Mouse (Mus musculus) forebrain, postnatal 0 days (tissue): ENCODE data around the gene Hoxb9. TPM values are rescaled to one million over a fixed set of nuclear protein-coding genes. Genes with fewer than 3 reads are reported as not detected.

Experiments
- ATAC-seq: fragments of 200-750 bp; cut with Nextera tagmentation; 2 replicates; pipeline ENCODE4 v1.8.0; 2017; ENCODE audit warnings: mild to moderate bottlenecking, moderate library complexity
- DNase-seq: peaks from one replicate; pipeline ENCODE4 v3.0.0-alpha.2; 2015
- H3K27ac ChIP-seq: fragments of 300-500 bp; sonication (generic); 2 replicates; pipeline ENCODE4 v1.5.1; 2014; ENCODE audit warnings: low read depth, mild to moderate bottlenecking, antibody characterized with exemption, low read length, moderate library complexity, mixed read lengths
- H3K27me3 ChIP-seq: fragments of 300-500 bp; sonication (generic); 2 replicates; pipeline ENCODE4 v1.6.1; 2014; ENCODE audit warnings: mild to moderate bottlenecking, low read length, mixed read lengths; ENCODE audit not compliant: insufficient read depth
- H3K36me3 ChIP-seq: fragments of 300-500 bp; sonication (generic); 2 replicates; pipeline ENCODE4 v1.6.1; 2014; ENCODE audit warnings: mild to moderate bottlenecking, moderate library complexity; ENCODE audit not compliant: insufficient read depth
- H3K4me1 ChIP-seq: fragments of 300-500 bp; sonication (generic); 2 replicates; pipeline ENCODE4 v1.6.1; 2014; ENCODE audit warnings: antibody characterized with exemption; ENCODE audit not compliant: insufficient read depth
- H3K4me2 ChIP-seq: fragments of 300-500 bp; sonication (generic); 2 replicates; pipeline ENCODE4 v1.6.1; 2014; ENCODE audit warnings: low read depth, mild to moderate bottlenecking, moderate library complexity
- H3K4me3 ChIP-seq: fragments of 300-500 bp; sonication (generic); 2 replicates; pipeline ENCODE4 v1.5.1; 2014; ENCODE audit warnings: low read depth, low read length, mixed read lengths
- H3K9ac ChIP-seq: fragments of 300-500 bp; sonication (generic); 2 replicates; pipeline ENCODE4 v1.6.1; 2014; ENCODE audit warnings: mild to moderate bottlenecking
- H3K9me3 ChIP-seq: fragments of 300-500 bp; sonication (generic); 2 replicates; pipeline ENCODE4 v1.6.1; 2016; ENCODE audit warnings: low read length
- CTCF ChIP-seq: sonication (generic); IDR thresholded peaks from 2 replicates; pipeline ENCODE4 v1.5.1; 2016; ENCODE audit warnings: antibody characterized with exemption, control low read depth, low read depth
- WGBS: fragments of 180-500 bp; shearing (Covaris S2); extraction: QIAGEN DNeasy Blood & Tissue Kit; methylation state at CpG from one replicate; pipeline ENCODE4 v1.1.7; 2014; 5-methylcytosine and 5-hydroxymethylcytosine counted together
- polyA plus RNA-seq: library from polyadenylated mRNA; unstranded; fragments of >200 nt; fragmentation: Nextera tagmentation; extraction: Ambion mirVana; gene quantifications from 2 replicates; pipeline ENCODE4 v1.2.1, GENCODE M21; 2015
- total RNA-seq: library from RNA; depleted of rRNA; stranded (reverse); fragments of >200 nt; gene quantifications from 2 replicates; pipeline ENCODE4 v1.2.3, GENCODE M21; 2014

Hoxb9 gene
- total and polyA plus RNA-seq, 2 experiments from 2014 or later = not detected

DNA sequence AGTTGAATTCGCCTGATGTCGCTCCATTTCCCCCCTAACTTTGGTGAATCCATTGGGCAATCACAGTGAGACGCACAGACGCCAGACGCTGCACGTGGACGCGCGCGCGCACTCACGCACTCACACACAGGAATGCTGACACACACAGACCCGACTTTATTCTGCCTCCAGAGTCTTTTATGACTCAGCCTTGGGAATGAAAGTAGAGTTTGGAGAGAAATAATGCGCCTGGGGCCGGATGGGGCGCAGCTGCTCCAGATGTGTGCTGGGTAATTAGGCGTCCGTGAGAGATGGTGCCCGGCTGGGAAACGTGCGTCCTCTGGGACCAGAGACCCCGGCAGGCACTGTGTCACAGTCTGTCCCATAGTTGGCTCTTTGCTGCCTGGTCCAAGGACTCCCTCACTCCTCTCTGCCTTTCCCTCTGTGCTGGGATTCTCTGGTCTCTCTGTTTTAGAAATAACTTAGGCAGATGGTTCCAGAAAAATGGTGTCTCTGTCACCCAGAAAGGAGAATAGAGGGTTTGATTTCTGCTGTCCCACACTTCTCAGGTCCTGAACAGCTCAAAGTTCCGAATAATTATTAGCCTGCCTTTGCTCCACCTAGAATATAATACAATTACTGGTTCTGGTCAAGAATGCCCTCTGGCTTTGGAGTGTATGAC, 10.8 kb upstream of the Hoxb9 start:
- no peak overlapping the region for H3K9ac ChIP-seq
- H3K27ac ChIP-seq = no peak overlapping the region
- ATAC-seq (no peak), DNase-seq (no peak)
- H3K27me3 ChIP-seq = peaks cover 98% of the 10 kb centered on the region
- WGBS = under 1% methylated on average over 23 of the region's 23 CpGs
- H3K4me3 ChIP-seq = no peak overlapping the region
- no peak overlapping the region for H3K4me2 ChIP-seq
- no peaks in the 10 kb centered on the region for H3K36me3 ChIP-seq
- no peak for TF ChIP-seq CTCF
- no peaks in the 10 kb centered on the region for H3K9me3 ChIP-seq
- no peaks in the 10 kb centered on the region for H3K4me1 ChIP-seq

DNA sequence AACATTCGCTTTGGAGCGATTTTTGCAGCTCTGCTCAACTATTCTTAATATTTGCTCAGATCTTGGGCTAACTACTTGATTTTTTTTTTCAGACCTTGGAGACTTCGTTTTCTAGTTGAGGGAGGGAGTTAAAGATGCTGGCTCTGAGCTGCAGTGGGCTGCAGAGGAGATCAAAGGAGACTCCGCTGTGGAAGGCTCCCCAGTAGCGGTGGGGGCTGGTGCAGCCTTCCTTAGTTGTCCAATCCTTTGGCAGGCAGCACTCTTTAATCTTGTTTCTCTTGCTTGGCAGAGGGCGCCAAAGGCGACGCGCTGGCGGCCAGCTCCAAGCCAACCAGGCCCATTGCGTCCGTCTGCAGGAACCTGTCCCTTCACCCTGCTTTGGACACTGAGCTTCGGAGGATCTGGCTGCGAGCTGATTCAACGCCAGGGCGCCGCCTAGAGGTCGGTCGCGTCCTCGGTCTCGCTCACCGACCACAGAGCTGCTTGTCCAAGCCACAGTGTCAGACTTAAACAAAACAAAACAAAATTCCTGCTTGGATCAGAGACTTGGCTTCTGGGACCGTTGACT, 9.8 kb upstream of the Hoxb9 start:
- no peaks in the 10 kb centered on the region for H3K9me3 ChIP-seq
- H3K4me2 ChIP-seq = no peak overlapping the region
- no peaks in the 10 kb centered on the region for H3K36me3 ChIP-seq
- peak; percentile 61 for TF ChIP-seq CTCF
- H3K4me3 ChIP-seq = no peak overlapping the region
- no peak overlapping the region for H3K27ac ChIP-seq
- H3K9ac ChIP-seq = no peak overlapping the region
- WGBS = 1% methylated on average over 24 of the region's 24 CpGs
- no peak for DNase-seq
- peaks cover 98% of the 10 kb centered on the region for H3K27me3 ChIP-seq
- H3K4me1 ChIP-seq = no peaks in the 10 kb centered on the region
- no peak for ATAC-seq

DNA sequence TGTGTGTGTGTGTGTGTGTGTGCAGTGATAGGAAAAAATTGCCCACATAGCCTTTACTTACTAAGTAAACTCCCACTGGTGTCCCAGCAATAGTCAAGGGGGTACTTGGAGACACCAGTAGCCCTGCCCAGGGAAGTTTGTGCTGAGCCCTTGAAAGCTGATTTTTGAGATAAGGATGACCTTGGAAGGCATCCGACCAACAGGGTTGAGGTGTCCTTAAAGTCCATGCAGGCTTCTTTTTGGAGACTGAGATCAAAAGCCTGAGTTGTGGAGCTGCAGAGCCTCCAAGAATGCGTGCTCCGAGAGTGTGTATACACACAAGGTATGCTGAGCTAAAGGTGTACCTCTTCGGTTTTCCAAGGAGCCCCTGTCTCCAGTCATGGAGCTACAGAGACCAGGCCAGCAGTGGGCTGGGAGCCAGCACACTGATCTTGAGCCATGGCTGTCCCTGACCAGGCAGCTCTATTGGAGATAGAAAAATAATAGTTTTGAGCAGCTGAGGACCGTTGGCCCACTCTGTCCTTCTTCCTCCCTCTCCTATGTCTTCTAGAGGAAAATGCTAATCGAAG, 8.9 kb upstream of the Hoxb9 start:
- ATAC-seq (no peak), DNase-seq (no peak)
- Histone ChIP-seq H3K27me3 (peaks cover 100% of the 10 kb centered on the region), H3K9me3 (no peaks in the 10 kb centered on the region), H3K4me2 (no peak overlapping the region), H3K36me3 (no peaks in the 10 kb centered on the region), H3K4me3 (no peak overlapping the region), H3K4me1 (no peaks in the 10 kb centered on the region), H3K9ac (no peak overlapping the region), H3K27ac (no peak overlapping the region)
- TF ChIP-seq CTCF = no peak
- WGBS = 12% methylated on average over 6 of the region's 6 CpGs

DNA sequence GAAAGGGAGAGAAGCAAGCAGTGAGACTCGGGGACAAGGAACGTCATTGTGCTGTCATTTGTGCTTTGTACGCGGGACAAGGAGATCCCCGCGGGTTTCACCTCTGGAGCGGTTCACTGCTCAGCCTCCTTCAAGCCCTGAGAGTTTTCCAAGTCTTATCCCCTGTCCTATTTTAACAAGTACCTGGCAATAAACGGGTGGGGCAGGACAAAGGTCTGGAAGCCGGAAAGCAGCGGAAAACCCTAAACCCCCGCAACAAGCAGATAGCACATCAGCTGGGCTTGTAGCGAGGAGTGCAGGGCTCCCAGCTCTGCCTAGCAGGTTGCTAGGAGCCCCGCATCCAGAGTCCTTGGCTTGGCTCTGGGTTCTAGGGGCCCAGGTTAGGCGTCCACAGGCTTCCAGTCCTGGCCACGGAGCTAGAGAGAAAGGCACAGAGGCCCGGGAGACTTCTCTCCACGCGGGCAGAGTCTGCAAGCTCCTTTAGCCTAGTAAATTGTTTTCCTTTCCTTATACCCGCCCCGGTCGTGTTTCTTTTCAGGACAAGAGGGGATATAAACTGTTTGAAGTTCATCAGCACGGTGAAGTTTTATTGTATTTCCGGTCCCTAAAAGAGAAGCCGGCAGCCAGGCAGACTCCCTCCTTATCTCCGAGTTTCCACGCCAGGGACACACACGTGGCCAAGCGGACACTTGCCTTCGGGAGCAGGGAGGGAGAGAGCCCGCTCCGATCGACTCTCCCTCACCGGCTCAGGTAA, 7.4 kb upstream of the Hoxb9 start:
- Histone ChIP-seq H3K27me3 (peaks cover 99% of the 10 kb centered on the region), H3K9ac (no peak overlapping the region), H3K36me3 (no peaks in the 10 kb centered on the region), H3K9me3 (no peaks in the 10 kb centered on the region), H3K4me1 (no peaks in the 10 kb centered on the region), H3K27ac (no peak overlapping the region), H3K4me3 (no peak overlapping the region), H3K4me2 (no peak overlapping the region)
- no peak for TF ChIP-seq CTCF
- ATAC-seq (no peak), DNase-seq (no peak)
- 1% methylated on average over 33 of the region's 33 CpGs for WGBS

DNA sequence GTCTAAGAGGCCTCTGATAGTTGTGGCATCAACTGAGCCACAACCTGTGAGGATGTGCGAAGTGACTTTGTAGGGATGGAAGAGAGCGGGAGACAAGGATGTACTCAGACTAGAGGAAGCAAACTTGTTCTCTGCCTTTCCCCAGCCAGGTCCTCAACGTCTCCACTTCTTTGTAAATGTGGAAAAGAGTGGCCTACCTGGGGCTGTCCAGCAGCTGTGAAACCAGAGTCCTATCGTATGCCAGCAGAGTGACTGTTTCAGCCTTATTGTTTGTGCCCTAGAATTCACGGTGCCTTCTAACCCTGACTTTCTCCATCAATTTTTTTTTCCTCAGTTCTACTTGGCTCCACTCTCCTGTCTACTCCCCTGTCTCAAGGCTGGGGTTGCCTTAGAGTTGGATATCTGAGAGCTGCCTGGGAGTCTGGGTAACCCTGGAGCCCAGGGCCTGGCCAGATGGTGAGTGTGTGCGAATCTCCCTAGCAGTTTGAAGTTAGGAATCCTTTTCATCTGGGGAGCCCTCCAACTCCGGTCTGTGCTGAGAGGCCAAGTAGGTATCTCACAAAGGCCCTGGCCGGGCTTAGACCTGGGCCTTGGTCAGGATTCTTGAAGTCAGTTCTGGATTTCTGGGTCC, 6.8 kb upstream of the Hoxb9 start:
- TF ChIP-seq CTCF = no peak
- 5% methylated on average over 8 of the region's 8 CpGs for WGBS
- DNase-seq = no peak
- Histone ChIP-seq H3K4me3 (no peak overlapping the region), H3K27me3 (peaks cover 99% of the 10 kb centered on the region), H3K27ac (no peak overlapping the region), H3K36me3 (no peaks in the 10 kb centered on the region), H3K9me3 (no peaks in the 10 kb centered on the region), H3K9ac (no peak overlapping the region), H3K4me2 (no peak overlapping the region), H3K4me1 (no peaks in the 10 kb centered on the region)
- no peak for ATAC-seq

DNA sequence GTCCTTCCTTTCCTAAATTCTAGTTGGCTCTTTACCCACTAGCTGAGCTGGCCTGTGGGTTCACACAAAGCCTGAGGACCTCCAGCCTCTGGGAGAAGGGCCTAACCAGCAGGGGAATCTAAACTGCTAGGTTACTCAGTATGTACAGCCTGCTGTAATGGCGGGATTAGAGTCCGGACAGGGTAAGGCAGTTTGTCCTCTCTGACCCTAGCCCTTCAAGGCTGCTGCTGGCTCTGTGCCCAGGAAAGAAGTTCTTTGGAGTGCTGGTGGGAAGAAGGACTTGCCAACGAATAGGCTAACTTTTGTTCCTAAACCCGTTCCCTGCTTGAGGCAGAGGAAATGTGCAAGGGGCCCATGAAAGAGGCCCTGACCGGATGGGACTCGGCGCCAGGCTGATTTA, 5.3 kb upstream of the Hoxb9 start:
- Histone ChIP-seq H3K4me1 (no peaks in the 10 kb centered on the region), H3K4me2 (no peak overlapping the region), H3K36me3 (no peaks in the 10 kb centered on the region), H3K9me3 (no peaks in the 10 kb centered on the region), H3K27me3 (peaks cover 99% of the 10 kb centered on the region), H3K27ac (no peak overlapping the region), H3K4me3 (no peak overlapping the region), H3K9ac (no peak overlapping the region)
- DNase-seq (no peak), ATAC-seq (no peak)
- 2% methylated on average over 7 of the region's 7 CpGs for WGBS
- TF ChIP-seq CTCF = no peak
